Mouse (Mus musculus) neural tube, embryonic 11.5 days (tissue): ENCODE data around the gene Col13a1. TPM values are rescaled to one million over a fixed set of nuclear protein-coding genes. Genes with fewer than 3 reads are reported as not detected.

ENCODE experiments used
- ATAC-seq: fragments of 200-750 bp; cut with Nextera tagmentation; 2 replicates; pipeline ENCODE4 v1.8.0; 2017; ENCODE audit warnings: moderate number of reproducible peaks, mild to moderate bottlenecking, moderate TSS enrichment, moderate library complexity; ENCODE audit not compliant: insufficient read depth, low FRiP score, low TSS enrichment
- DNase-seq: peaks from one replicate; pipeline ENCODE4 v3.0.0-alpha.2; 2015; ENCODE audit warnings: low spot score
- H3K27ac ChIP-seq: fragments of 300-500 bp; sonication (generic); 2 replicates; pipeline ENCODE4 v1.5.1; 2014; ENCODE audit warnings: low read depth, mild to moderate bottlenecking, low read length
- H3K27me3 ChIP-seq: fragments of 300-500 bp; sonication (generic); 2 replicates; pipeline ENCODE4 v1.6.1; 2014; ENCODE audit warnings: mild to moderate bottlenecking, low read length, mixed read lengths; ENCODE audit not compliant: control insufficient read depth, insufficient read depth
- H3K36me3 ChIP-seq: fragments of 300-500 bp; sonication (generic); 2 replicates; pipeline ENCODE4 v1.6.1; 2014; ENCODE audit warnings: mild to moderate bottlenecking, low read length, moderate library complexity, mixed read lengths; ENCODE audit not compliant: control insufficient read depth, insufficient read depth
- H3K4me1 ChIP-seq: fragments of 300-500 bp; sonication (generic); 2 replicates; pipeline ENCODE4 v1.6.1; 2014; ENCODE audit warnings: low read length, mixed read lengths; ENCODE audit not compliant: control insufficient read depth, insufficient read depth
- H3K4me2 ChIP-seq: fragments of 300-500 bp; sonication (generic); 2 replicates; pipeline ENCODE4 v1.6.1; 2014; ENCODE audit warnings: low read depth, mild to moderate bottlenecking, moderate library complexity
- H3K4me3 ChIP-seq: fragments of 300-500 bp; sonication (generic); 2 replicates; pipeline ENCODE4 v1.5.1; 2014; ENCODE audit warnings: low read depth, low read length
- H3K9ac ChIP-seq: fragments of 300-500 bp; sonication (generic); 2 replicates; pipeline ENCODE4 v1.6.1; 2014; ENCODE audit warnings: mild to moderate bottlenecking, low read length
- H3K9me3 ChIP-seq: fragments of 300-500 bp; sonication (generic); 2 replicates; pipeline ENCODE4 v1.6.1; 2016; ENCODE audit warnings: low read length; ENCODE audit not compliant: control insufficient read depth
- WGBS: fragments of 180-500 bp; shearing (Covaris S2); extraction: QIAGEN DNeasy Blood & Tissue Kit; methylation state at CpG from one replicate; pipeline ENCODE4 v1.1.7; 2014; 5-methylcytosine and 5-hydroxymethylcytosine counted together
- polyA plus RNA-seq: library from polyadenylated mRNA; unstranded; fragments of >200 nt; fragmentation: Nextera tagmentation; extraction: Ambion mirVana; gene quantifications from 2 replicates; pipeline ENCODE4 v1.2.1, GENCODE M21; 2014

The Col13a1 gene
- polyA plus RNA-seq, 1 experiment from 2014 or later, result 2.4 TPM

DNA sequence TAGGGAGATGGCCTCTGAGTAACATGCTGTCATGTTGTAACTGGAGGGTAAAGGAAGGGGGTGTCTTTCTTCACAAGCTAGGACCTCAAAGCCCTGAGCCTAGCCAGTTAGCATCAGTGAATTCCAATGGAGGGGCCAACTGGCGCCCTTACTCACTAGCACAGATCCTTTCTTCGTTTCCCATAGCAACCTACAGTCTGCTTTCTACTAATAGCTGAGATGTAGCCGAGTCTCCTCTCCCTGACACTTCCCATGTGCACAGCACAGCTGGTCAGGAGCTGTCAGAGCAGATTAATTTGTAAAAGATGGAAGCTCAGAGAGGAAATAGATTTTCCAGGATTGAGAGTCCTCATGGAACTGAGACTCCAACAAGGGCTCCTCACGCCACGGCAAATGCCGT lies 29.4 kb downstream of the Col13a1 start:
- no peak overlapping the region for H3K27ac ChIP-seq
- DNase-seq (no peak), ATAC-seq (no peak)
- no peaks in the 10 kb centered on the region for H3K36me3 ChIP-seq
- H3K9ac ChIP-seq, result no peak overlapping the region
- no peak overlapping the region for H3K4me3 ChIP-seq
- no peaks in the 10 kb centered on the region for H3K27me3 ChIP-seq
- H3K4me2 ChIP-seq, result no peak overlapping the region
- H3K4me1 ChIP-seq, result no peaks in the 10 kb centered on the region
- H3K9me3 ChIP-seq, result no peaks in the 10 kb centered on the region
- WGBS, result 64% methylated on average over 6 of the region's 6 CpGs

DNA sequence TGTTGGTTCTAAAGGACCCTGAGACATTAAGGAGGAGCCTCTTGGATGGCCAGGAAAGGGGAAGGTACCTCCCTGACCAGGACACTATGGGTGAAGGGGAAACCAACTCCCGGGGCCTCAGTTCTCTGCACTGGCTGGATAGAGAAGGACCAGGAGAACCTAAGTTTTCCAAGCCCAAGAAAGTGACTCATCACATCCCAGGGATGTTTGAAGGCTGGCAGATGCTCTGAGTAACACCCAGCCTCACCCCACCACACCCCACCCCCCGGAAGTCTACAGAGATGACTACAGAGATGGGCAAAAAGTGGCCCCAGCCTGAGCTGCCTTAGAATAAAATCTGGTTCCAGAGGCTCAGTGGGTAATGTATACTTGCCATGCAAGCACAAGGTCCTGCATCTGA lies 34.5 kb downstream of the Col13a1 start:
- 95% methylated on average over 2 of the region's 2 CpGs for WGBS
- Histone ChIP-seq H3K9me3 (no peaks in the 10 kb centered on the region), H3K4me2 (no peak overlapping the region), H3K27ac (no peak overlapping the region), H3K36me3 (no peaks in the 10 kb centered on the region), H3K27me3 (no peaks in the 10 kb centered on the region), H3K4me1 (no peaks in the 10 kb centered on the region), H3K9ac (no peak overlapping the region), H3K4me3 (no peak overlapping the region)
- ATAC-seq (no peak), DNase-seq (no peak)

DNA sequence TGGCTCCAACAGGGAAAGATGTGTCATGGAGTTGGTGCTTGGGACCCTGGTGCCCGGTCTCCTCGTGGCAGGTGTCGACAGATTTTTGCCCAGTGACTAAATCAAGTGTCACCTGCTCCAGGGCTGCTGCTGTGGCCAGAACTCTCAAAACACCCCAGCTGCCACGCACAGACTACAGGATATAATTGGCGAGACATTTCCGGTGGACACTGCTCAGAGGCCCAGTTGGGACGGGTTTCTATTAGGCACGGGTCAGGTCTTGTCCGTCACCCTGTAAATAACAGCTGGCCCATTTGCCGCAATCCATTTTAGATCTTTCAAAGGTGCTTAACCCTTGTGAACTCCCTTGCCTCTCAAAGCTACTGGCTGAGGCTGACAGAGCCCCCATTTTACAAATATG lies 35.4 kb downstream of the Col13a1 start:
- no peaks in the 10 kb centered on the region for H3K9me3 ChIP-seq
- H3K27me3 ChIP-seq, result no peaks in the 10 kb centered on the region
- H3K36me3 ChIP-seq, result no peaks in the 10 kb centered on the region
- no peak overlapping the region for H3K4me3 ChIP-seq
- ATAC-seq, result no peak
- no peak overlapping the region for H3K27ac ChIP-seq
- no peak overlapping the region for H3K9ac ChIP-seq
- DNase-seq, result no peak
- no peak overlapping the region for H3K4me2 ChIP-seq
- no peaks in the 10 kb centered on the region for H3K4me1 ChIP-seq
- 43% methylated on average over 10 of the region's 10 CpGs for WGBS

DNA sequence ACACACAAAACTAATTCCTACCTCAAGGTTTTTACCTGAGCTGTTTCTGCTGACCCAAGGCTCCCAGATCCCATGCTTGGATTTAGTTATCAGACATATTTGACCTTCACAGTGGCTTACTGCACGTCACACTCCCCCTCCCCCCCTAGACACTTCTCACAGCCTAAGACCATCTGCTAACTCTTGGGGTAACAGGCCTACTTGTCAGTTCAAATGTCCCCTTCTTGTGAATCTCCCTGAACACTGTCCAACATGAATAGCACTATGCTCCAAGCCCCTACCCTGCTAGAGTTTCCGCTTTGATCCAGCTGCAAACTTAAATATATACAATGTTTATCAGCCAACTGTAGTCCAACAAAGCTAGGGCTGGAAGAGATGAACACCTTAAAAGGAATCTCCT lies 36.2 kb downstream of the Col13a1 start:
- Histone ChIP-seq H3K4me3 (no peak overlapping the region), H3K4me2 (no peak overlapping the region), H3K36me3 (no peaks in the 10 kb centered on the region), H3K27ac (no peak overlapping the region), H3K27me3 (no peaks in the 10 kb centered on the region), H3K4me1 (no peaks in the 10 kb centered on the region), H3K9ac (no peak overlapping the region), H3K9me3 (no peaks in the 10 kb centered on the region)
- ATAC-seq (no peak), DNase-seq (no peak)
- WGBS, result 67% methylated on average over 2 of the region's 2 CpGs

DNA sequence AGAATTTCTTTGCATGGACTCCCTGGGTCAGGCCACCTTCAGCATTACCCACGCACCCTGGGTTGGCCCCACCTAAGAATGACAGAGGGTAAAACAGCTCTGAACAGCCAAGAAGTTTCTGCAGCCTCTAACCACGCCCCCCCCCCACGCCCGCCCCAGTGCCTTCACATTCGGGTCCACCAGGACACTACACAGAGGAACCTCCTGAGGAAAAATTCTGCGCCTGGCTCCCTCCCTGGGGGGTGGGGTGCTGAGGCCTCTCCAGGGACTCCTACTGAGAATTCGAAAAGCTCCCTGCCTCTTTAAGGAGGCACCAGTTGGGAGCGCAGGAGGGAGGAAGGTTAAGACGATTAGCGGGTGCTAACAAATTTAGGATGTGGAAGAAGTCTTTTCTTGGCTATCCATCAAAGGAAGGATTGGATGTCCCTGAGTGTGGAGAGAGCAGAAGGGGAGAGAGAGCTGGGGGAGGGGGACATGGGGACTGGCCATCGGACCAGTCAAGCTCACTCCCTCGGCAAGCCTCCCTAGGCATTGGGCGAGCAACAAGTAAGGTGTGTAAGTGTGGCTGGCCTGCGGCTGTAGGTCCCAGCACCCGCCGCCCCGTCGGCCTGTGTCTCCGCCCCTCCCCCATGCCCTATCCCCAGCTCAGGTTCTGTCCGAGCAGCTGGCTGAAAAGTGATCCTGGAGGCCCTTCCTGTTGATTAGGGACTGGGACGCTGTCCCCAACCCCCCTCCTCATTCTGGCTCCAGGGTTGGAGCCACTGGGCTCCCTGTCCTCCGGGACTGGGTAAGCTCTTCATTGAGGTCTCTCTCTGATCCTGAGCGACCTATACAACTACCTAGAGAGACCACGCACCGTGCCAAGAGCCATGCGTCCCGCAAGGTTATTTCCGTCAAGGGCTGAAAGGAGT lies 42.4 kb downstream of the Col13a1 start:
- Histone ChIP-seq H3K4me1 (peaks cover 12% of the 10 kb centered on the region), H3K9ac (no peak overlapping the region), H3K36me3 (no peaks in the 10 kb centered on the region), H3K27ac (no peak overlapping the region), H3K4me3 (0 out of 2 replicates have a peak overlapping the region, but pooled peaks have one; percentile 1), H3K27me3 (peaks cover 4% of the 10 kb centered on the region; the same call in 1 of the 2 replicates), H3K4me2 (peak overlapping the region; percentile 35), H3K9me3 (no peaks in the 10 kb centered on the region)
- peak; percentile 23 for DNase-seq
- 2% methylated on average over 24 of the region's 28 CpGs for WGBS
- ATAC-seq, result no peak

DNA sequence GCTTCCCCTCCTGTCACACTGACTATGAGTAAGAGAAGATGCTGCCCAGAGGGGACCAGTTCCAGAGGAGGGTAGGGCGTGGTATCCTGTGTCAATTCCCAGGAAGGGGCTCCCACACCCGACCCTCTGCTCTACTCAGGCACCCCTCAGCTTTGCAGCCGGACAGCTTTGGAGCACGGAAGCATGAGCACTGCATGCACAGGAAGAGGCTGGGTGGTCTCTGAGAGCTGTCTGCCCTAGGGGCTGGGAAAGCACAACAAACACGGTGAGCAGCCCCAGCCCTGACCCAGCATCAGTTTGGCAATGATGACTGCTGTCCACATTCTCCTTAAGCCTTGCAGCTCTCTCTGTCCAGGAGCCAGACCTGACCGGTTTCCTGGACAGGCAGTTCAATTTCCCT lies 47.2 kb downstream of the Col13a1 start:
- Histone ChIP-seq H3K36me3 (no peaks in the 10 kb centered on the region), H3K4me1 (peaks cover 19% of the 10 kb centered on the region), H3K27ac (no peak overlapping the region), H3K9ac (no peak overlapping the region), H3K9me3 (no peaks in the 10 kb centered on the region), H3K4me2 (no peak overlapping the region), H3K4me3 (no peak overlapping the region), H3K27me3 (no peaks in the 10 kb centered on the region)
- no peak for DNase-seq
- ATAC-seq, result no peak
- WGBS, result 62% methylated on average over 6 of the region's 6 CpGs

DNA sequence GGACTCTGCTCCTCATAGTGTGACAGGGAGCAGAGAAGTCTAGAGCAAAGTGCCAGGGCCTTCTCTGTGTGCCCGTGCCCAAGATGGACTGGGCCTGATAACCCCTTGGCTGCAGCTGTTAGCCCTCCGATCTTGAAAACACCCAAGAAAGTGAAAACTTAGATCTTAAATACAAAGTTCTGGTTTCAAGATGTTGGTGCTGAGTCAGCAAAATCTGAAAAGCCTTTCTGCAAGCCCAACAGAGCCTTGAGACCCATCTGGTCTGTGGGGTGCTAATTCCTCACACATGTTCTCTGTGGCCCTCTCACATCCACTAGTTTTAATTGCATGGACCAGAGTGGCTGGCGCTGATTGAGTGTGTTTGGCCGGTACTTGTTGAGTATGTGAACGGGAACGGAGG lies 49.0 kb downstream of the Col13a1 start:
- Histone ChIP-seq H3K9me3 (no peaks in the 10 kb centered on the region), H3K27ac (no peak overlapping the region), H3K4me1 (peaks cover 13% of the 10 kb centered on the region), H3K27me3 (no peaks in the 10 kb centered on the region), H3K4me2 (no peak overlapping the region), H3K36me3 (no peaks in the 10 kb centered on the region), H3K9ac (no peak overlapping the region), H3K4me3 (no peak overlapping the region)
- DNase-seq (no peak), ATAC-seq (no peak)
- 70% methylated on average over 6 of the region's 6 CpGs for WGBS

DNA sequence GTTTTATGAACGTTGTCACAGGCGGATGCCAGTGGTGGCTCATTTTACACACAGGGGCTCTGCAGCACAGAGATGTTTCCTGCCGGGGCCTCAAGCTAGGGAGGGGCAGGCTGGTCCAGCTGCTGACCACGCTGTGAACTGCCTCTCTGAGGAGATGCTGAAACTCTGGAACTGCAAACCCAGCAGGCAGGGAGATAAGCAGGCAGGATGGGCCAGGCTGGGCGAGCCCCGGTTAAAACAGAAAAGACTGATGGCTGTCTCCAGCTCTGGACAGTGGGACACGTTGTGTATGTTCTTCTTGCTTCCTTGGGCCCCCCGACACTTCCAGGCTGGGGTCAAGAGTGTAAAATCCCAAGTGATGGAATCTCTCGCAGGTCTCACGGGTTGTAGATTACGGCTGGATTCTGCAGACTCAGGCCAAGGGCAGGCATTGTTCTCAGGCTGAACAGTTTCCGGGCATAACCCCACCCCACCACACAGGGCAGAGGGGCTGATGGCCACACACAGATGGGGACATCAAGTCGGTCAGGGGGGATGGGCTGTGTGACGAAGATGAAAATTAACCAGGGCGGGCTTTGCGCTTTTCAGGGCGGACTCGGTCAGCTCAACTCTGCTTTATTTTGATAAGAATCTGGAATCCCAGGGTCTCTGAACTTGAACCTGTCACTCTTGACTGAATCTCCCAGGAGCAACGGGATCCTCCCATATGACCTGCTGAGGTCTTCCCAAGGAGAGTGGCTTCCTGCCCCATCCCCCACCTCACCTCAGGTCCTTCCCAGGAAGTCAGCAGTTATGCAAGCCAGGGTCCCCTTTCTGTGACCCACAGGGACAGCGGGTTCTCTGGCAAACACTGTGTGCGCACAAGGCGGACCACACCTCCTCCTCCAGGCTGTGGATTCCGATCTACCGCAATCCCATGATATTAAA lies 49.9 kb downstream of the Col13a1 start:
- H3K4me2 ChIP-seq, result peak overlapping the region; percentile 34
- no peak overlapping the region for H3K9ac ChIP-seq
- peaks cover 13% of the 10 kb centered on the region for H3K4me1 ChIP-seq
- H3K4me3 ChIP-seq, result no peak overlapping the region
- peak overlapping the region; percentile 15; the same call in 1 of the 2 replicates for H3K27ac ChIP-seq
- no peaks in the 10 kb centered on the region for H3K27me3 ChIP-seq
- H3K9me3 ChIP-seq, result no peaks in the 10 kb centered on the region
- 10% methylated on average over 24 of the region's 24 CpGs for WGBS
- peak; percentile 53 for ATAC-seq
- DNase-seq, result peak; percentile 59
- no peaks in the 10 kb centered on the region for H3K36me3 ChIP-seq
